Mouse (Mus musculus): ENCODE results near the gene Bod1l. TPM values are rescaled to one million over a fixed set of nuclear protein-coding genes. Genes with fewer than 3 reads are reported as not detected.

Bod1l gene
- total RNA-seq, 2 experiments from 2014 or later: 13.0 to 14.0 TPM

- DNase-seq: no peak
These were observed 42.5 kb downstream of the Bod1l start for GRCm38 (mm10) chr5:41801622-41802021.

GRCm38 (mm10) chr5:41794434-41794833 lies 49.7 kb downstream of the Bod1l start:
- no peak for DNase-seq

DNA sequence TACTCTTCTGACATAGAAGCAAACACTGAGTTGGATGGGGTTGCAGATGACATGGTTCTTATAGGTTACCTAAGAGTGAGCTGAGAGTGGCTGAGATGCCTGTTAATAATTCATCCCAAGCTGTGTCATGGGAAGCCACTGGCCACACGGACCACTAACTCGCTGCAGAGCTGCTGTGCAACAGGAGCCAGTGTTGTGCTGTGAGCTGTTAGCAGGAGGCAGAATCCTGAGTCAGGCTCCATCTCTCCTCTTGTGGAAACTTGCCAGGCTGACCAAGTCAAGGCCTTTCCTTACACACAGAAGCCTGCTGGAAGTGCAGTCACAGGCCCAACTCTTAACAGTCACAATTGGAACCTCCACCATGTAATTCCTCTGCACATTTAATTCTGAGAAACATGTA lies 53.6 kb downstream of the Bod1l start:
- DNase-seq: no peak

GRCm38 (mm10) chr5:41788877-41789276 lies 55.2 kb downstream of the Bod1l start:
- no peak for DNase-seq

DNA sequence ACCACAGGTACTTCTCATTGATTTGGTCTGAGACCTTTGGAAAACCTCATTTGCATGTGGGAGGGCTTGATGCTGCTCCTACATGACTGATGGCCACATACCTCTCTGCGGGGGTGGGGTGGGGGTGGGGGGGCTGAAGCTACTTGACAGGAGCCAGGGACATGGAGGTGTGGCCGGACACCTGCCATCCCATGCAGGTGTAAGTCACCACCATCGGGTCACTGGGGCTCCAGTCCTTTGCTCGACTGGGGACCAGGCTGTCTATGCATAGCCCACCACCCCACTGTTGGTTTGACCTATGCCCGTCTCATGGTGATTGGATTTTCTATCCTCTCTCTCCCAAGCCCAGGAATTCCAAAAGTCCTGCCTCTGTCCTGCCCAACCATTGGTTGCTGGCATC lies 62.2 kb downstream of the Bod1l start:
- no peak for DNase-seq

- DNase-seq: no peak
These were observed 64.1 kb downstream of the Bod1l start for GRCm38 (mm10) chr5:41780026-41780425.

DNA sequence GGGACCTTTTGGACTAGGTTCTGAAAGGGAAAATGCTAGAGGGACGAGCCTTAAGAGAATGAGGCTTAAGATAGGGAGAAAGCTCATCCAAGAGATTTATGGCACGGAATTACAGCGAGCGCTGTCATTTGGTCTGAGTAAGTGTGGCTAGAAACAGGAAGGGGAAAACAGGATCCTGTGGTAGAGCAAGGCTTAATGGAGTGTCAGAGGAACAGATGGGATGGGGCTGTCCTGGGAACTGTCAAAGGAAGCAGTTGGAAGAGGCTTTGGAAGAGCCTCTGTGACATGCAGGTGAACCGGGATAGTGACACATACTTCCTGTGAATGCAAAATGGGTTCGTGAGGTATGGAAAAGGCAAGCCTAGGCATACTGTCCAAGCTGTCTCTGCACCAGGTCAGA lies 68.4 kb downstream of the Bod1l start:
- DNase-seq: no peak

DNA sequence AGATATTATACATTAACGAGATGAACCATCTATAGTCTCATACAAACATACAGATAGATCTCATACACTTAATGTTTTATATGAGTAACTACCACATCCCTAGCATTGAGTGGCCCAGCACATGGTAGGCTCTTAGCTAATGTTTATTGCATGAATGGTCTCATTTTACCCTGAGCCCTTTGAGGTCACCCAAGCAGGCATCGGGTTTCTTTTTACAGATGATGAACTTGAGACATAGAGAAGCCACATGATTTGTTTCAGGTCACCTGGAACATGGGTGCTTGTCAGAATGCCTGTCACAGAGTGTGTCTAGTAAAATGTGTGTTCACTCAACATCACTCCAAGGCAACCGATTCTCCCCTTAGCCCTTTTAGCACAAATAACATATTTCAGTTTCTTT lies 68.8 kb downstream of the Bod1l start:
- DNase-seq: no peak

GRCm38 (mm10) chr5:41768382-41769040 lies 75.6 kb downstream of the Bod1l start:
- DNase-seq: peak; percentile 56

DNA sequence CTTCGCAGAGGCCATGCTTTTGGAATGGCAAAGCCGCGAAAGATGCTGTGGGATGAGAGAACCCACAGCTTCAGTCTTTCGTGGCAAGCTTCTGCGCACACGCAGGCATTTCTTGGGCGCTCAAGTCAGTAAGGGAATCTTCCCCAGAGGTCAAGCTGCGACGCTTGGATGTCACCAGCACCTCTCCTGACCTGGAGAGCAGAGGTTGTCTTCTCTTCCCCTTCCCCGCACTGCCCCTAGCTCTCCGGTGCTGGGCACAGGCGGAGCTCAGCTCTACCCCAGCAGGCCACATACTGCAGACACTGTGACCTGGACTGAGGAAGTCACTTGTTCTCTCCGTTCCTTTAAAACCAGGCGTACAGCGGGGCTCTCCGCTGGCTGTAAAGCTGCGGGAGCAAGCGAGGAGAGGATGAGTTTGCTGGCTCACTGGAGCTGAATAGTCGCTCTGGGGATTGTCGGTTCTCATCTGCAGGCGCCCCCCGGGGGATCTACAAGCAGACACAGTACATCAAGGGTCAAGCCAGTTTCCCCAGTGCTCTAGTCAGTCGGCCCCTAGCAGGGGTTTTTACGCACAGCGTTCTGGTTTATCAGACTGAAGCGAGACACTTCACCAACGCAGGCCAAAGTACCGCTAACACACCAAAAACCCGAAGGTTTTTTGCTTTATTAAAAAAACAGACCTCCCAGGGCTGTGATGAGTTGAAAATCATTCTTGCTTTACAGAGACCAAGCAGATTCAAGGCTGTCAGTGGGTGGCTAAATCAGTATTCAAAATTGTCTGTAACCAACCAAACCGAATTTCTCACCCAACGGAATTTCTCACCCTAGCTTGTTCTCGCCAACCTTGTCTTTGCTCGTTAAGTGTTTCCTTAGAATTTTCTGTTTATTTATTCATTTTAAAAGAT lies 76.6 kb downstream of the Bod1l start:
- no peak for DNase-seq

DNA sequence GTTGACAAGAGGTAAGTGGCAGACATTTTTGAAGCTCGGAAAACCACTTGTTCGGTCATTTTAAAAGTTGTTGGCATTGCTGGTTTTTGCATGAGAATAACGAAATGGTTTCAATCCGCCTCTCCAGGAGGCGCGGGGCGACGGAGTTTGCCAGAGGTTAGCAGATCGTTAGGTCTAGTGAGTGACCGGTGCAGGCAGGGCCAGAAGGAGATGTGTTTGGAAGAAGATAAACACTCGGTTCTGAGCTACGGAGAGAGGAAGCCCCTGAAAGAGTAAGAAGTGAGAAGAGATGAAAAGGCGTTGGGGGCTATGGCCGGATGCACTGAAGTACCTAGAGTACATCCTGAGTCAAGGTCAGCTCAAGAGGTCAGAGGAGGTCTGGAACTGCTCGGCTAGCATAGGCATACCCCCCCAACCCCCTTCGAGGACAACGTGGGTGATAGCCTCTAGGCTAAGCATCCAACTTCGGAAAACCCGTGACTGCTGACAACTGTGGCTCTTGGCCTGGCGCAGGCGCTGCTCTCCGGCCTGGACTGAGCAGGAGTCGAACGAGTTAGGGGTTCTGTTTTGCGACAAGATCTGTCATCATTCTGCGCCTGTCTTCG lies 77.6 kb downstream of the Bod1l start:
- DNase-seq: no peak

GRCm38 (mm10) chr5:41765626-41766405 lies 78.3 kb downstream of the Bod1l start:
- no peak for DNase-seq

GRCm38 (mm10) chr5:41763731-41764721 lies 80.1 kb downstream of the Bod1l start, which contains the start of gene Nkx3-2:
Gene Nkx3-2 (minus strand): TSS chr5:41764501.
- no peak for DNase-seq

- no peak for DNase-seq
These were observed 81.0 kb downstream of the Bod1l start for GRCm38 (mm10) chr5:41762947-41763730.

- DNase-seq: no peak
These were observed 81.8 kb downstream of the Bod1l start for GRCm38 (mm10) chr5:41762141-41762946.

DNA sequence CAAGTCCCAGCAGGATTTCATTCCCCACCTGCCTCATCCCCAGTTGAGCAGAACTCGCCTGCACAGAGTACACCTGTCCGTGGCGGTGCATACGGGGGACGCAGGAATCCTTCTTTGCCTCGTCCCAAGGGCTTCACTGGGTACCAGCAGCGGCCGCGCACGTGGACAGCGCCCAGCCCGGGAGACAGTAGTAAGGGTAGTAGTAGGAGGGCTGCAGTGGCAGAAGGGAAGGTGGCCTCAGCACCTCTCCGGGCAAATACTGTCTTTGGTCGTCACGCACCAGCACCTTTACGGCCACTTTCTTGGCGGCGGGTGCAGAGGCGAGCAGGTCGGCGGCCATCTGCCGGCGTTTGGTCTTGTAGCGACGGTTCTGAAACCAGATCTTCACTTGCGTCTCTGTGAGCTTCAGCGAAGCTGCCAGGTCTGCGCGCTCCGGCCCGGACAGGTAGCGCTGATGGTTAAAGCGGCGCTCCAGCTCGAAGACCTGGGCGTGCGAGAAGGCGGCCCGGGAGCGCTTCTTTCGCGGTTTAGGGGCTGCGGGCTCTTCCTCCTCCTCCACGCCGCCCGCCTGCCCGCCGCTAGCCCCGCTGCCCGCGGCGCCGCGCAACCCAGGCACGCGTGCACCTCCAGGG lies 82.5 kb downstream of the Bod1l start:
- DNase-seq: no peak

- DNase-seq: no peak
These were observed 83.1 kb downstream of the Bod1l start for GRCm38 (mm10) chr5:41760831-41761508.

GRCm38 (mm10) chr5:41760071-41760470 lies 84.0 kb downstream of the Bod1l start:
- no peak for DNase-seq

All from gastrocnemius, postnatal 25 days (tissue).